Mouse (Mus musculus) effector memory CD4-positive, alpha-beta T cell, adult 5 months (primary cell): ENCODE measurements around the gene Vmn1r117. TPM values are rescaled to one million over a fixed set of nuclear protein-coding genes. Genes with fewer than 3 reads are reported as not detected.

Source experiments
- polyA plus RNA-seq: library from polyadenylated mRNA; unstranded; fragments of 100-300 nt; shearing (Covaris generic); gene quantifications from one replicate; pipeline ENCODE4 v1.2.1, GENCODE M21; 2017

Vmn1r117 gene
- polyA plus RNA-seq = not detected

DNA sequence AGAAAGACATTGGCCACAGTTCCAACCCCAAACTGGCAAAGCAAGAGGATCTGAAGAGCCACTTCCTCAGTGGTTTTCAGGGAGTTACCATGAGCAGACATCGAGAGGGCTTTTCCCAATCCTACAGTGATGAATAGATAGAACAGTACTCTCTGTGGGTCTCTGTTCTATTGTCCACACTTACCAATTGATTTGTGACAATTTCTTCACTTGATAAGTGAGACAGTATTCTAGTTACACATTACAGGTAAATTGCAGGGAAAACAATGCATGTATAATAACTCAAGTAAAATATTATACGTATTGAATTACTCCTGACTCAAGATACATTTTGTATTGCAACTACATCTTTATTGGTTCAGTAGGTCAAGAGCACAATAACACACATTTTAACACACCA lies at the start of gene Vmn1r117:
TSS of gene Vmn1r117 (minus strand) at position 101 of the 400 bp plus-strand sequence.

DNA sequence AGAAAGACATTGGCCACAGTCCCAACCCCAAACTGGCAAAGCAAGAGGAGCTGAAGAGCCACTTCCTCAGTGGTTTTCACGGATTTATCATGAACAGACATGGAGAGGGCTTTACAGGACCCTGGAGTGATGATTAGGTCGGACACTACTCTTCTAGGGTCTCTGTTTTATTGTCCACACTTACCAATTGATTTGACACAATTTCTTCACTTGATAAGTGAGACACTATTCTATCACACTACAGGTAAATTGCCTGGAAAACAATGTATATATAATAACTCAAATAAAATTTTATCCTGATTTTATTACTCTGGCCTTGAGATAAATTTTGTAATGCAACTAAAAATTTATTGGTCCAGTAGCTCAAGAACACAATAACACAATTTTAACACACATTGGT lies 28.3 kb upstream of the Vmn1r117 start, which contains the start of gene Vmn1r118:
TSS of gene Vmn1r118 (minus strand) at position 101 of the 400 bp plus-strand sequence.

DNA sequence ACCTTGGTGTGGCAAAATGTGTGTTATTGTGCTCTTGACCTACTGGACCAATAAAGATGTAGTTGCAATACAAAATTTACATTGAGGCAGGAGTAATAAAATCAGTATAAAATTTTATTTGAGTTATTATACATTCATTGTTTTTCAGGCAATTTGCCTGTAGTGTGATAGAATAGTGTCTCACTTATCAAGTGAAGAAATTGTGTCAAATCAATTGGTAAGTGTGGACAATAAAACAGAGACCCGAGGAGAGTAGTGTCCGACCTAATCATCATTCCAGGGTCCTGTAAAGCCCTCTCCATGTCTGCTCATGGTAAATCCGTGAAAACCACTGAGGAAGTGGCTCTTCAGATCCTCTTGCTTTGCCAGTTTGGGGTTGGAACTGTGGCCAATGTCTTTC lies 12.0 kb downstream of the Vmn1r117 start, which contains the start of gene Vmn1r116:
TSS of gene Vmn1r116 (plus strand) at position 301 of the 400 bp plus-strand sequence.

DNA sequence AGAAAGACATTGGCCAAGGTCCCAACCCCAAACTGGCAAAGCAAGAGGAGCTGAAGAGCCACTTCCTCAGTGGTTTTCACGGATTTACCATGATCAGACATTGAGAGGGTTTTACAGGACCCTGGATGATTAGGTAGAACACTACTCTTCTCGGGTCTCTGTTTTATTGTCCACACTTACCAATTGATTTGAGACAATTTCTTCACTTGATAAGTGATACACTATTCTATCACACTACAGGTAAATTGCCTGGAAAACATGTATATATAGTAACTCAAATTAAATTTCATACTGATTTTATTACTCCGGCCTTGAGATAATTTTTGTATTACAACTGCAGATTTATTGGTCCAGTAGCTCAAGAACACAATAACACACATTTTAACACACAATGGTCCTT lies 39.0 kb downstream of the Vmn1r117 start, which contains the start of gene Vmn1r115:
TSS of gene Vmn1r115 (minus strand) at position 101 of the 400 bp plus-strand sequence.

Other genes starting within 250 kb of the Vmn1r117 start
- 0.67 TPM for gene Vmn1r107, start 215.2 kb downstream of the Vmn1r117 start, polyA plus RNA-seq
- not detected for gene Vmn1r111, start 180.9 kb downstream of the Vmn1r117 start, polyA plus RNA-seq
- not detected for gene Gm10668, start 153.5 kb downstream of the Vmn1r117 start, polyA plus RNA-seq
- not detected for gene Vmn1r112, start 112.9 kb downstream of the Vmn1r117 start, polyA plus RNA-seq
- not detected for gene Vmn1r113, start 96.8 kb downstream of the Vmn1r117 start, polyA plus RNA-seq
- not detected for gene Vmn1r114, start 71.9 kb downstream of the Vmn1r117 start, polyA plus RNA-seq
- gene Vmn1r115, start 39.1 kb downstream of the Vmn1r117 start, polyA plus RNA-seq = not detected
- not detected for gene Vmn1r116, start 11.9 kb downstream of the Vmn1r117 start, polyA plus RNA-seq
- not detected for gene Vmn1r118, start 28.2 kb upstream of the Vmn1r117 start, polyA plus RNA-seq
- gene Vmn1r119, start 128.3 kb upstream of the Vmn1r117 start, polyA plus RNA-seq = not detected
- not detected for gene Vmn1r120, start 169.7 kb upstream of the Vmn1r117 start, polyA plus RNA-seq
- not detected for gene Vmn1r121, start 214.4 kb upstream of the Vmn1r117 start, polyA plus RNA-seq